Mouse (Mus musculus): ENCODE measurements at regions not wholly inside any gene's neighbourhood (a gene's known extent, or its start where the extent isn't known, plus 50 kb on each side); places are given as distances from the start of the nearest gene placed in this dataset.

- DNase-seq, result no peak
Observed at GRCm38 (mm10) chr11:17630172-17630553, 323.5 kb downstream of the Etaa1 start.

- DNase-seq, result no peak
Observed at GRCm38 (mm10) chr11:17637158-17637557, 316.5 kb downstream of the Etaa1 start.

- no peak for DNase-seq
Observed at GRCm38 (mm10) chr11:17639922-17640321, 313.8 kb downstream of the Etaa1 start.

GRCm38 (mm10) chr11:17647441-17647840 is 306.2 kb downstream of the Etaa1 start:
- DNase-seq, result no peak

GRCm38 (mm10) chr11:17651389-17652156 is 302.1 kb downstream of the Etaa1 start:
- DNase-seq, result peak; percentile 14

- DNase-seq, result no peak
Observed at GRCm38 (mm10) chr11:17655840-17656239, 297.8 kb downstream of the Etaa1 start.

GRCm38 (mm10) chr11:17657720-17658119 is 296.0 kb downstream of the Etaa1 start:
- peak; percentile 12 for DNase-seq

- no peak for DNase-seq
Observed at GRCm38 (mm10) chr11:17658289-17658688, 295.4 kb downstream of the Etaa1 start.

- DNase-seq, result no peak
Observed at GRCm38 (mm10) chr11:17658717-17659116, 295.0 kb downstream of the Etaa1 start.

- no peak for DNase-seq
Observed at GRCm38 (mm10) chr11:17663893-17664292, 289.8 kb downstream of the Etaa1 start.

GRCm38 (mm10) chr11:17665624-17666552 is 287.8 kb downstream of the Etaa1 start:
- DNase-seq, result no peak

- DNase-seq, result no peak
Observed at GRCm38 (mm10) chr11:17680998-17681397, 272.7 kb downstream of the Etaa1 start.

- DNase-seq, result peak; percentile 17
Observed at GRCm38 (mm10) chr11:17685711-17686113, 268.0 kb downstream of the Etaa1 start.

GRCm38 (mm10) chr11:17686806-17687205 is 266.9 kb downstream of the Etaa1 start:
- no peak for DNase-seq

GRCm38 (mm10) chr11:17694145-17694544 is 259.5 kb downstream of the Etaa1 start:
- peak; percentile 10 for DNase-seq

GRCm38 (mm10) chr11:17708769-17709168 is 244.9 kb downstream of the Etaa1 start:
- peak; percentile 8 for DNase-seq

GRCm38 (mm10) chr11:17722051-17722450 is 231.6 kb downstream of the Etaa1 start:
- DNase-seq, result no peak

GRCm38 (mm10) chr11:17727258-17728034 is 226.2 kb downstream of the Etaa1 start:
- DNase-seq, result peak; percentile 18

GRCm38 (mm10) chr11:17733075-17733474 is 220.6 kb downstream of the Etaa1 start:
- DNase-seq, result no peak

- no peak for DNase-seq
Observed at GRCm38 (mm10) chr11:17734519-17734918, 219.2 kb downstream of the Etaa1 start.

- DNase-seq, result no peak
Observed at GRCm38 (mm10) chr11:17738879-17739278, 214.8 kb downstream of the Etaa1 start.

GRCm38 (mm10) chr11:17743821-17744220 is 209.9 kb downstream of the Etaa1 start:
- no peak for DNase-seq

- DNase-seq, result no peak
Observed at GRCm38 (mm10) chr11:17750345-17750744, 203.3 kb downstream of the Etaa1 start.
